Mouse (Mus musculus) hindbrain, embryonic 11.5 days (tissue): ENCODE results near the gene Rfx5. TPM values are rescaled to one million over a fixed set of nuclear protein-coding genes. Genes with fewer than 3 reads are reported as not detected.
"Not testable (repeated sequence)": the region's sequence is repeated elsewhere in the genome, so short reads cannot be mapped to it uniquely, and the experiment has no call there.

Experiments used
- ATAC-seq: fragments of 200-750 bp; cut with Nextera tagmentation; 2 replicates; pipeline ENCODE4 v1.8.0; 2017; ENCODE audit warnings: mild to moderate bottlenecking, moderate TSS enrichment, moderate library complexity; ENCODE audit not compliant: low FRiP score
- DNase-seq: peaks from one replicate; pipeline ENCODE4 v3.0.0-alpha.2; 2015; ENCODE audit warnings: low spot score
- H3K27ac ChIP-seq: fragments of 300-500 bp; sonication (generic); 2 replicates; pipeline ENCODE4 v1.5.1; 2014; ENCODE audit warnings: mild to moderate bottlenecking, low read depth, low read length
- H3K27me3 ChIP-seq: fragments of 300-500 bp; sonication (generic); 2 replicates; pipeline ENCODE4 v1.6.1; 2014; ENCODE audit warnings: mild to moderate bottlenecking, low read length, moderate library complexity, mixed read lengths; ENCODE audit not compliant: control insufficient read depth, insufficient read depth
- H3K36me3 ChIP-seq: fragments of 300-500 bp; sonication (generic); 2 replicates; pipeline ENCODE4 v1.6.1; 2014; ENCODE audit warnings: mild to moderate bottlenecking, low read length, moderate library complexity, mixed read lengths; ENCODE audit not compliant: control insufficient read depth, insufficient read depth
- H3K4me1 ChIP-seq: fragments of 300-500 bp; sonication (generic); replicated peaks from 2 replicates; pipeline ENCODE4 v1.6.1; 2014; ENCODE audit warnings: low read length, mixed read lengths; ENCODE audit not compliant: control insufficient read depth, insufficient read depth
- H3K4me2 ChIP-seq: fragments of 300-500 bp; sonication (generic); replicated peaks from 2 replicates; pipeline ENCODE4 v1.6.1; 2014; ENCODE audit warnings: mild to moderate bottlenecking, low read depth, low read length
- H3K4me3 ChIP-seq: fragments of 300-500 bp; sonication (generic); 2 replicates; pipeline ENCODE4 v1.5.1; 2014; ENCODE audit warnings: low read depth, low read length
- H3K9ac ChIP-seq: fragments of 300-500 bp; sonication (generic); 2 replicates; pipeline ENCODE4 v1.6.1; 2014; ENCODE audit warnings: low read depth, low read length
- H3K9me3 ChIP-seq: fragments of 300-500 bp; sonication (generic); 2 replicates; pipeline ENCODE4 v1.6.1; 2016; ENCODE audit warnings: low read length; ENCODE audit not compliant: control insufficient read depth
- WGBS: fragments of 180-500 bp; shearing (Covaris S2); extraction: QIAGEN DNeasy Blood & Tissue Kit; methylation state at CpG from one replicate; pipeline ENCODE4 v1.1.7; 2014; 5-methylcytosine and 5-hydroxymethylcytosine counted together
- polyA plus RNA-seq: library from polyadenylated mRNA; unstranded; fragments of >200 nt; fragmentation: Nextera tagmentation; extraction: Ambion mirVana; gene quantifications from 2 replicates; pipeline ENCODE4 v1.2.1, GENCODE M21; 2014

Rfx5 gene
- polyA plus RNA-seq, 1 experiment from 2014 or later: 8.9 TPM

DNA sequence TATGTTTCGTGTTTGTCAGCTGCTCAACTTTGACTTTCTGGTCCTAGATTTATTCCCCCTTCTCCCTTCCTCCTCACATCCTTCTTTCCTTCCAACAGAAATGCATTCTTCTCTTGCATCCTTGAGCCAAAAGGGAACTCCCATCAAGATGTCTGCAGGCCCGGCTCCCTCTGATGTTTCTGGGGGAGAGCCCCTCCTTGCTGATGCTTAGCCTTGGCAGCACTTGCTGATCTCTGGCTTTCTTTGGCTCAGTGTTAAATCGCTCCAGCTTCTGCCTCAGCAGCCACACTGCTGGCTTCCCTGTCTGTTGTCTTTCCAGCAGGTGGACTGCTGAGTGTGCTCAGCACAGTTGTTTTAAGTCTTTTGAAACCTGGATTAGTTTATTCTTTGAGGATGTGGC, 32.8 kb upstream of the Rfx5 start:
- DNase-seq: no peak
- no peaks in the 10 kb centered on the region for H3K4me1 ChIP-seq
- WGBS: 54% methylated on average over 3 of the region's 3 CpGs

DNA sequence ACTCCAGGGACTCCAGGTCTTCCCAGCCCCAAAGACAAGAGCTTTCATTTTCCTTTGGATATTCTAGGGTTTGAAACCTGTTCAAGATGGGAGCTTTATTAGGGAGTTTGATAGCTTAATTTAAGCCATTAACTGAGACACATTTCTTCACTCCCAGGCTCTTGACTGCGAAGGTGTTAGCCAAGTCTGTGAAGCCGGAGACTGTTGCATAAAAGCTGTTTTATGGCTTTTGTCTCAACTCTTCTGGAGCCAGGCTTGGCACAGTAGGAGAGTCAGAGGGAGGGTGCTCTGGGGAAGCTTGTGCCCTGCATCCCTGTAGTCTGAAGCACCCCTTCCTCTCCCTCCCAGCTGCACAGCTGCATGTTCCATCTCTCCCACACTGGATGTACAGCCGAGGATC, 31.5 kb upstream of the Rfx5 start:
- Histone ChIP-seq H3K27ac (no peak overlapping the region), H3K4me3 (no peak overlapping the region), H3K4me2 (no peak overlapping the region), H3K36me3 (no peaks in the 10 kb centered on the region), H3K4me1 (no peaks in the 10 kb centered on the region), H3K27me3 (no peaks in the 10 kb centered on the region), H3K9ac (no peak overlapping the region), H3K9me3 (no peaks in the 10 kb centered on the region)
- DNase-seq: no peak
- WGBS: 59% methylated on average over 3 of the region's 3 CpGs
- no peak for ATAC-seq

More for the DNA sequence above, 32.8 kb upstream of the Rfx5 start:
- no peak overlapping the region for H3K9ac ChIP-seq
- no peaks in the 10 kb centered on the region for H3K9me3 ChIP-seq
- H3K4me2 ChIP-seq: no peak overlapping the region
- no peak overlapping the region for H3K27ac ChIP-seq
- H3K36me3 ChIP-seq: no peaks in the 10 kb centered on the region
- no peaks in the 10 kb centered on the region for H3K27me3 ChIP-seq
- no peak overlapping the region for H3K4me3 ChIP-seq
- no peak for ATAC-seq

DNA sequence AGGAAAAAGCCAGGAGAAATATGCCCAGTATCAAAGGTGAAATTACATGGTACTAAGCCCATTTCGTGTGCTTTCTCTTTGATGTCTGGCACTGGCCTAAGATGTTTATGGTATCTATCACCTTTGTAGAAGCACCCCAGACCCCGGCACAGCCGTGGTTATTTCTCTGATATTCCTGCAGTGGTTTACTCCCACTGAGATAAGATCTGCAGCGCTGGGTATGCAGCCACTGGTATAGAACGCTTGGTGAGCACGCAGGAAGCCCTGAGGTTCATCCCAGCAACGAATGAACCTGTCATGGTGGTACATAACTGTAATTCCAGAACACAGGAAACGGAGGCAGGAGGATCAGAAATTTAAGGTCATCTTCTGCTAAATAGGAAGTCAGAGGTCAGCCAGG, 29.2 kb upstream of the Rfx5 start:
- H3K9me3 ChIP-seq: no peaks in the 10 kb centered on the region
- H3K4me3 ChIP-seq: no peak overlapping the region
- H3K27ac ChIP-seq: no peak overlapping the region
- ATAC-seq (no peak), DNase-seq (no peak)
- H3K27me3 ChIP-seq: no peaks in the 10 kb centered on the region
- no peak overlapping the region for H3K9ac ChIP-seq
- H3K36me3 ChIP-seq: no peaks in the 10 kb centered on the region
- WGBS: 84% methylated on average over 8 of the region's 8 CpGs
- no peak overlapping the region for H3K4me2 ChIP-seq
- no peaks in the 10 kb centered on the region for H3K4me1 ChIP-seq

DNA sequence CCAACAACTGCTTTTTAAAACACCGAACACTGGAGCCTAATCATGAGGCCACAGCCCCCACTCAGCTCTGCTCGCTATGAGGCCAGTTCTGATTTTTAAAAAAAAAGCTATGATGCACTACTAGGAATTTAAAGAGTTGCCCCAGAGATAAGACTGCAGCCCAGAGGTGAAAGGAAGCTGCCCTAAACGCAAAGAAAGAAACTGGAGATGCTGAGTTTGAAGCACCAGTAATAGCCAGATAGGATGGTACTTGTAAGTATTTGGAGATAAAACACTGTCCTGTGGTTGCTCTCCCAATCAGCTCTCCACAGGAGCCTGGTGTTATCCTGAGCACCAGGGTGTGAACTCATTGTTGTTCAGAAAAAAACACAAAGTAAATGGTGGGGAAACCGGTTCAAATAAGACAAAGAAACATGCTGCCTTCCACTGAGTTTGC, 27.6 kb upstream of the Rfx5 start:
- H3K9me3 ChIP-seq, H3K4me2 ChIP-seq, H3K27me3 ChIP-seq, DNase-seq, H3K36me3 ChIP-seq, H3K4me3 ChIP-seq, H3K27ac ChIP-seq, H3K4me1 ChIP-seq, H3K9ac ChIP-seq, ATAC-seq: not testable (repeated sequence)
- WGBS: 50% methylated on average over 4 of the region's 4 CpGs

DNA sequence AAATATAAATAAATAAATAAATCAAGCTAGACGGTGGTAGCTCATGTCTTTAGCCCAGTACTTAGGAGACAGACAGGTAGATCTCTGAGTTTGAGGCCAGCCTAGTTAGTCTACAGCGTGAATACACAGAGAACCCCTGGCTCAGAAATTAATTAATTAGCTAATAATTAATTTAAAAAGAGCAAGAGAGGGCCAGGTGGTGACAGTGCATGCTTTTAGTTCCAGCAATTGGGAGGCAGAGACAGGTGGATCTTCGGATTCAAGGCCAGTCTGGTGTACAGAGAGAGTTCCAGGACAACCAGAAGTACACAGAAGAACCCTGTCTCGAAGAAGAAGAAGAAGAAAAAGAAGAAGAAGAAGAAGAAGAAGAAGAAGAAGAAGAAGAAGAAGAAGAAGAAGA, 24.9 kb upstream of the Rfx5 start:
- H3K27ac ChIP-seq, H3K9me3 ChIP-seq: not testable (repeated sequence)

DNA sequence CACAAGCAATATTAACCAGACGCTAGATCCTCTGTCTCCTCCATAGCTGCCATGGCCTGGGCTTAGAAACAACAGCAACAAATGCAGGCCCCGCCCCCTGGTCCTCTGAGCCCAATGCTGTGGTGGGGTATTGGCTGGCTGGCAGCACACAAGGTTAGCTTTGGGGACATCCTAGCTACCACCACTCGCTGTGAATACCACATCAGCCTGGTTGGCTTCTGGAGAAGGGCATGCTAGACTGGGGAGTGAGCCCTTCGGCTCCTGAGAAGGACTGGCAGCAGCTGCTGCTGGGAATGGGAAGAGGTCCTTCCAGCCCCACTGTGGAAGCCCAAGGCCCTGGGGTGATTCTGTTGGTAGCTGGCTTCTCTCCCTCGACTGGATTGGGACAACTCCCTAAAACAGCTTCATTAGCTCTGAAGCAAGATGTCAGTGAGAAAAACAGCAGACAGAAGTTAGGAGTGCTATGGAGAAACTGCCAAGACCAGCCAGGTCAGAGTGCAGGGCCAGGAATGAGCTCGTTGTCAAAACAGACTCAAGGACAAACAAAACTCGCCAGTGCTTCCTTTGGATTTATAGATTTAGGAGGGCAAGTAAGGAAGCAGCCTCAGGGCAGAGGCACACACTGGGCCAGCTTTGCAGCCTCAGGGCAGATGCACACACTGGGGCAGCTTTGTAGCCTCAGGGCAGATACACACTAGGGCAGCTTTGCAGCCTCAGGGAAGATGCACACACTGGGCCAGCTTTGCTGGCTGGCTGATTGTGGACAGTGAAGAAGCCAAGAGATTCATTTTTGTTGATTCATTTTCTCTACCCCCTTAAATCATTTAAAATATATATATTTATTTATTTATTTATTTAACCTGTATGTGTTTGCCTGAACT, 23.2 kb upstream of the Rfx5 start:
- not testable (repeated sequence) for H3K27me3 ChIP-seq, DNase-seq, H3K4me1 ChIP-seq, H3K27ac ChIP-seq, H3K36me3 ChIP-seq, H3K9me3 ChIP-seq, H3K9ac ChIP-seq, H3K4me3 ChIP-seq, ATAC-seq, H3K4me2 ChIP-seq
- 40% methylated on average over 7 of the region's 7 CpGs for WGBS

More for the DNA sequence above, 24.9 kb upstream of the Rfx5 start:
- not testable (repeated sequence) for H3K9ac ChIP-seq, H3K4me3 ChIP-seq, H3K4me1 ChIP-seq, DNase-seq, H3K27me3 ChIP-seq, H3K4me2 ChIP-seq, H3K36me3 ChIP-seq, ATAC-seq
- WGBS: 65% methylated on average over 3 of the region's 4 CpGs

DNA sequence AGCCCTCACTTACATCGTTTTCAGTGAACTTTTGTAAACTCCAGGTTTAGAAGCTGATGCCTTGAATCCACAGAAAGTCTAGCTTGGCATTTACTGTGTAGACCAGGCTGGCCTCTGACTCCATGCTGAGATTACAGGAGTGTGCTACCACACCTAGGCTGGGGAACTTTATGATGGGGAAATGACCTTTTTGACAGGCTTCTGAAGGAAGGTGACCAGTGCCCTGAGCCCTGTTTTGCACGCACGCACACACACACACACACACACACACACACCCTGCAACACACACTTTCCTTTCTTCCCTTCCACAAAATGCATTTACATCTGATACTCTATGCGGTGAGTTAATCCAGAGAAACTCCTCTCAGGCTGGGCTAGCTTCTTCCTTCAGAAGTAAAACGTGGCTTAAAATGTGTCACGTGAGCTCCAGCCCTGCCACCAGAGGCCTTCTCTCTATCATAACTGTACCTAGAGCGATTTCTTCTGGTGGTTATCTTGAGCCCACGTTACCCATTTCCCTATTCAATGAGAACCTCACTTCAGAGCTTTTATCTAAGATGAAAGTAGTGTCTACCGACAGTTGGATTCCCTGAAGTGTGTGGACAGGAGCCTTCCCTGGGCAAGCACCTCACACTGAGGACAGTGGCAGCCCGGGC, 22.3 kb upstream of the Rfx5 start:
- not testable (repeated sequence) for H3K27me3 ChIP-seq, ATAC-seq, H3K4me2 ChIP-seq, DNase-seq, H3K27ac ChIP-seq, H3K36me3 ChIP-seq, H3K4me1 ChIP-seq, H3K4me3 ChIP-seq, H3K9ac ChIP-seq, H3K9me3 ChIP-seq
- WGBS: 82% methylated on average over 10 of the region's 10 CpGs

DNA sequence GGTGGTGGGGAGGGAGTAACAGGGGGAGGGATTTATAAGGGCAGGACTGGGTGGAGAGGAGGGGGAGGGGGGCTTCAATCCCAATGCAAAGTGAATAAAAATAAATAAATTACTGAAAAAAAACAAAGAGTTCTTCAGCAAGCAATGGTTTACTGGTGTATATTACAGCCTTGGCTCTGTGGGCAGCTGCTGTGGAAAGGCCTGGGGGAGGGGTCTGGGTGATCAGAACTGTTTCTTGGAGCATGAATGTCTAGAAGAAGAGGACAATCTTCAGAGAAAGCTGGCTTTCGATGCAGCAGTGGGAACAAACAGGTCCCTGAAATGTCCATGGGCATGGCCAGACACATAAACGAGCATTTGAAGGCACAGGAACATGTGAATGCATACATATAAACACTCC, 21.6 kb upstream of the Rfx5 start:
- not testable (repeated sequence) for H3K36me3 ChIP-seq, H3K9me3 ChIP-seq, H3K4me2 ChIP-seq, H3K27ac ChIP-seq, H3K4me3 ChIP-seq, H3K9ac ChIP-seq, H3K27me3 ChIP-seq, DNase-seq, H3K4me1 ChIP-seq, ATAC-seq
- WGBS: 82% methylated on average over 2 of the region's 2 CpGs
